Mouse (Mus musculus) forebrain, embryonic 14.5 days (tissue): ENCODE measurements at regions not wholly inside any gene's neighbourhood (a gene's known extent, or its start where the extent isn't known, plus 50 kb on each side); places are given as distances from the start of the nearest gene placed in this dataset.

Experiments
- ATAC-seq: fragments of 200-750 bp; cut with Nextera tagmentation; 2 replicates; pipeline ENCODE4 v1.8.0; 2017; ENCODE audit warnings: mild to moderate bottlenecking, moderate library complexity
- DNase-seq: peaks from one replicate; pipeline ENCODE4 v3.0.0-alpha.2; 2015; ENCODE audit warnings: low spot score
- H3K27ac ChIP-seq: fragments of 300-500 bp; sonication (generic); 2 replicates; pipeline ENCODE4 v1.5.1; 2014; ENCODE audit warnings: low read depth, mild to moderate bottlenecking, control low read depth, low read length, moderate library complexity
- H3K27me3 ChIP-seq: fragments of 300-500 bp; sonication (generic); replicated peaks from 2 replicates; pipeline ENCODE4 v1.6.1; 2014; ENCODE audit warnings: low read length, control low read depth, mixed read lengths; ENCODE audit not compliant: control insufficient read depth, insufficient read depth
- H3K36me3 ChIP-seq: fragments of 300-500 bp; sonication (generic); 2 replicates; pipeline ENCODE4 v1.6.1; 2014; ENCODE audit warnings: low read length, control low read depth; ENCODE audit not compliant: control insufficient read depth, insufficient read depth
- H3K4me1 ChIP-seq: fragments of 300-500 bp; sonication (generic); 2 replicates; pipeline ENCODE4 v1.6.1; 2014; ENCODE audit warnings: antibody characterized with exemption, low read length, control low read depth; ENCODE audit not compliant: control insufficient read depth, insufficient read depth
- H3K4me2 ChIP-seq: fragments of 300-500 bp; sonication (generic); 2 replicates; pipeline ENCODE4 v1.6.1; 2014; ENCODE audit warnings: mild to moderate bottlenecking, control low read depth, low read length
- H3K4me3 ChIP-seq: fragments of 300-500 bp; sonication (generic); 2 replicates; pipeline ENCODE4 v1.5.1; 2014; ENCODE audit warnings: low read depth, low read length, control low read depth
- H3K9ac ChIP-seq: fragments of 300-500 bp; sonication (generic); 2 replicates; pipeline ENCODE4 v1.6.1; 2014; ENCODE audit warnings: mild to moderate bottlenecking, low read length, control low read depth, moderate library complexity
- H3K9me3 ChIP-seq: fragments of 300-500 bp; sonication (generic); replicated peaks from 2 replicates; pipeline ENCODE4 v1.6.1; 2016; ENCODE audit warnings: low read length, control low read depth, mixed read lengths; ENCODE audit not compliant: control insufficient read depth
- WGBS: fragments of 180-500 bp; shearing (Covaris S2); extraction: QIAGEN DNeasy Blood & Tissue Kit; methylation state at CpG from one replicate; pipeline ENCODE4 v1.1.7; 2014; 5-methylcytosine and 5-hydroxymethylcytosine counted together

GRCm38 (mm10) chr1:183600466-183600865, 182.5 kb downstream of the Hhipl2 start:
- Histone ChIP-seq H3K4me3 (no peak overlapping the region), H3K27ac (no peak overlapping the region), H3K4me1 (no peaks in the 10 kb centered on the region), H3K4me2 (no peak overlapping the region), H3K27me3 (no peaks in the 10 kb centered on the region), H3K9me3 (no peaks in the 10 kb centered on the region), H3K9ac (no peak overlapping the region), H3K36me3 (no peaks in the 10 kb centered on the region)
- WGBS = 66% methylated on average over 8 of the region's 8 CpGs
- ATAC-seq = no peak
- DNase-seq = no peak

- no peaks in the 10 kb centered on the region for H3K4me1 ChIP-seq
- no peaks in the 10 kb centered on the region for H3K27me3 ChIP-seq
- WGBS = 77% methylated on average over 8 of the region's 8 CpGs
- H3K36me3 ChIP-seq = no peaks in the 10 kb centered on the region
- no peaks in the 10 kb centered on the region for H3K9me3 ChIP-seq
- no peak overlapping the region for H3K9ac ChIP-seq
- DNase-seq (no peak), ATAC-seq (no peak)
- H3K27ac ChIP-seq = no peak overlapping the region
- H3K4me2 ChIP-seq = no peak overlapping the region
- H3K4me3 ChIP-seq = no peak overlapping the region
Measured at GRCm38 (mm10) chr1:183611966-183612694, 194.1 kb downstream of the Hhipl2 start.

- no peaks in the 10 kb centered on the region for H3K27me3 ChIP-seq
- no peak overlapping the region for H3K4me2 ChIP-seq
- 87% methylated on average over 9 of the region's 9 CpGs for WGBS
- no peaks in the 10 kb centered on the region for H3K36me3 ChIP-seq
- DNase-seq (no peak), ATAC-seq (no peak)
- H3K4me1 ChIP-seq = no peaks in the 10 kb centered on the region
- no peak overlapping the region for H3K9ac ChIP-seq
- H3K27ac ChIP-seq = no peak overlapping the region
- H3K4me3 ChIP-seq = no peak overlapping the region
- H3K9me3 ChIP-seq = no peaks in the 10 kb centered on the region
Measured at GRCm38 (mm10) chr1:183619451-183620059, 201.5 kb downstream of the Hhipl2 start.

GRCm38 (mm10) chr1:183622341-183622740, 204.3 kb downstream of the Hhipl2 start:
- WGBS = 45% methylated on average over 4 of the region's 4 CpGs
- no peak overlapping the region for H3K4me2 ChIP-seq

GRCm38 (mm10) chr1:183624266-183624665, 206.3 kb downstream of the Hhipl2 start:
- ATAC-seq = no peak
- no peaks in the 10 kb centered on the region for H3K27me3 ChIP-seq
- no peaks in the 10 kb centered on the region for H3K4me1 ChIP-seq
- DNase-seq = no peak
- H3K9me3 ChIP-seq = no peaks in the 10 kb centered on the region
- no peaks in the 10 kb centered on the region for H3K36me3 ChIP-seq
- 43% methylated on average over 1 of the region's 1 CpGs for WGBS
- no peak overlapping the region for H3K4me3 ChIP-seq
- no peak overlapping the region for H3K4me2 ChIP-seq
- H3K9ac ChIP-seq = no peak overlapping the region
- H3K27ac ChIP-seq = no peak overlapping the region

More at GRCm38 (mm10) chr1:183622341-183622740, 204.3 kb downstream of the Hhipl2 start:
- no peaks in the 10 kb centered on the region for H3K27me3 ChIP-seq
- no peak for DNase-seq
- no peak overlapping the region for H3K4me3 ChIP-seq
- H3K36me3 ChIP-seq = no peaks in the 10 kb centered on the region
- no peaks in the 10 kb centered on the region for H3K9me3 ChIP-seq
- H3K27ac ChIP-seq = no peak overlapping the region
- ATAC-seq = no peak
- H3K4me1 ChIP-seq = no peaks in the 10 kb centered on the region
- H3K9ac ChIP-seq = no peak overlapping the region

- ATAC-seq = no peak
- 78% methylated on average over 6 of the region's 6 CpGs for WGBS
- no peaks in the 10 kb centered on the region for H3K4me1 ChIP-seq
- H3K9ac ChIP-seq = no peak overlapping the region
- no peak overlapping the region for H3K4me3 ChIP-seq
- no peak for DNase-seq
- H3K36me3 ChIP-seq = no peaks in the 10 kb centered on the region
- H3K9me3 ChIP-seq = no peaks in the 10 kb centered on the region
- no peaks in the 10 kb centered on the region for H3K27me3 ChIP-seq
- H3K4me2 ChIP-seq = no peak overlapping the region
- H3K27ac ChIP-seq = no peak overlapping the region
Measured at GRCm38 (mm10) chr1:183633810-183634209, 215.8 kb downstream of the Hhipl2 start.

GRCm38 (mm10) chr1:183634836-183635235, 216.8 kb downstream of the Hhipl2 start:
- ATAC-seq (no peak), DNase-seq (no peak)
- no peaks in the 10 kb centered on the region for H3K4me1 ChIP-seq
- no peak overlapping the region for H3K4me3 ChIP-seq
- no peak overlapping the region for H3K27ac ChIP-seq
- no peaks in the 10 kb centered on the region for H3K36me3 ChIP-seq
- WGBS = 93% methylated on average over 1 of the region's 1 CpGs
- H3K9me3 ChIP-seq = no peaks in the 10 kb centered on the region
- H3K9ac ChIP-seq = no peak overlapping the region
- H3K27me3 ChIP-seq = no peaks in the 10 kb centered on the region
- H3K4me2 ChIP-seq = no peak overlapping the region

GRCm38 (mm10) chr1:183637214-183637613, 219.2 kb downstream of the Hhipl2 start:
- no peak overlapping the region for H3K27ac ChIP-seq
- H3K27me3 ChIP-seq = no peaks in the 10 kb centered on the region
- no peaks in the 10 kb centered on the region for H3K36me3 ChIP-seq
- WGBS = 87% methylated on average over 8 of the region's 8 CpGs
- H3K4me3 ChIP-seq = no peak overlapping the region
- DNase-seq (no peak), ATAC-seq (no peak)
- H3K4me1 ChIP-seq = no peaks in the 10 kb centered on the region
- no peaks in the 10 kb centered on the region for H3K9me3 ChIP-seq
- H3K4me2 ChIP-seq = no peak overlapping the region
- no peak overlapping the region for H3K9ac ChIP-seq

GRCm38 (mm10) chr1:183639332-183639731, 221.3 kb downstream of the Hhipl2 start:
- no peak overlapping the region for H3K27ac ChIP-seq
- no peaks in the 10 kb centered on the region for H3K9me3 ChIP-seq
- H3K9ac ChIP-seq = no peak overlapping the region
- DNase-seq (no peak), ATAC-seq (no peak)
- H3K4me2 ChIP-seq = no peak overlapping the region
- H3K27me3 ChIP-seq = no peaks in the 10 kb centered on the region
- 36% methylated on average over 7 of the region's 7 CpGs for WGBS
- H3K36me3 ChIP-seq = no peaks in the 10 kb centered on the region
- no peak overlapping the region for H3K4me3 ChIP-seq
- H3K4me1 ChIP-seq = no peaks in the 10 kb centered on the region
